Mouse (Mus musculus) midbrain, embryonic 12.5 days (tissue): ENCODE data around the gene Fry. TPM values are rescaled to one million over a fixed set of nuclear protein-coding genes. Genes with fewer than 3 reads are reported as not detected.
"Not testable (repeated sequence)": the region's sequence is repeated elsewhere in the genome, so short reads cannot be mapped to it uniquely, and the experiment has no call there.

Experiments used
- ATAC-seq: fragments of 200-750 bp; cut with Nextera tagmentation; 2 replicates; pipeline ENCODE4 v1.8.0; 2017; ENCODE audit warnings: low read depth, moderate TSS enrichment, moderate library complexity; ENCODE audit not compliant: low FRiP score
- H3K27ac ChIP-seq: fragments of 300-500 bp; sonication (generic); replicated peaks from 2 replicates; pipeline ENCODE4 v1.5.1; 2016; ENCODE audit warnings: mild to moderate bottlenecking
- H3K27me3 ChIP-seq: fragments of 300-500 bp; sonication (generic); 2 replicates; pipeline ENCODE4 v1.6.1; 2016; ENCODE audit warnings: mild to moderate bottlenecking
- H3K36me3 ChIP-seq: fragments of 300-500 bp; sonication (generic); 2 replicates; pipeline ENCODE4 v1.6.1; 2016
- H3K4me1 ChIP-seq: fragments of 300-500 bp; sonication (generic); 2 replicates; pipeline ENCODE4 v1.6.1; 2016
- H3K4me2 ChIP-seq: fragments of 300-500 bp; sonication (generic); replicated peaks from 2 replicates; pipeline ENCODE4 v1.6.1; 2016; ENCODE audit warnings: mild to moderate bottlenecking, moderate library complexity
- H3K4me3 ChIP-seq: fragments of 300-500 bp; sonication (generic); 2 replicates; pipeline ENCODE4 v1.5.1; 2016; ENCODE audit warnings: mild to moderate bottlenecking
- H3K9ac ChIP-seq: fragments of 300-500 bp; sonication (generic); replicated peaks from 2 replicates; pipeline ENCODE4 v1.6.1; 2016; ENCODE audit warnings: mild to moderate bottlenecking, moderate library complexity
- H3K9me3 ChIP-seq: fragments of 300-500 bp; sonication (generic); 2 replicates; pipeline ENCODE4 v1.6.1; 2016; ENCODE audit warnings: mild to moderate bottlenecking
- WGBS: fragments of 180-500 bp; shearing (Covaris S2); methylation state at CpG from one replicate; pipeline ENCODE4 v1.1.7; 2016; 5-methylcytosine and 5-hydroxymethylcytosine counted together
- polyA plus RNA-seq: library from polyadenylated mRNA; unstranded; fragments of >200 nt; fragmentation: Nextera tagmentation; extraction: Ambion mirVana; gene quantifications from 2 replicates; pipeline ENCODE4 v1.2.1, GENCODE M21; 2016

The Fry gene
- polyA plus RNA-seq, 1 experiment from 2014 or later, result 18.2 TPM

DNA sequence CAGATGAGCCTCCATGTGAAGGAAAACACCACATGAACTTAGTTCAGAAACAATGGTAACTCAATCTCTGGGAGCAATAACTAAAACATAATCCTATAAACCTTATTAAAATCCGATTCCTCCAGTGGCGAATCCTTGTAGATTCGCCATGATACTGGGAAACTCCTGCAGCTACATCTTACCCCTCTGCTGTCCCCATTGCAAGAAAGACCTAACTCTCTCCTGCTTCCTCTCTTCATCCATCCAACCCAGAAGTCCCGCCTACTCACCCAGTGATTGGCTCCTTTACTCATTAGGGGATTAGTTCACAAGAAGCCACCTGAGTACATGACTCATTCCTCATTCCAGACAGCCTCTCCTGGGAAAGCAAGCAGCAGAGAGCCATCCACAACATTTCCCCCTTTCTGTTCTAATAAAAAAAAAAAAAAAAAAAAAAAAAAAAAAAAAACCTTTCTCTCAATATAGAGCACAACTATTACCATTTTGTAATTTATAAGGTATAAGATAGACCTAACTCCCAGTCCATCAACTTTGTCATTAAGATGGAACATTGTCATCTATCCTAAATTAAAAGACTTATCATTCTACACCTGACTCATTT lies 373.2 kb downstream of the Fry start:
- H3K4me1 ChIP-seq, H3K9ac ChIP-seq, H3K27me3 ChIP-seq, H3K4me3 ChIP-seq, ATAC-seq, H3K27ac ChIP-seq, H3K4me2 ChIP-seq, H3K9me3 ChIP-seq: not testable (repeated sequence)
- 87% methylated on average over 4 of the region's 4 CpGs for whole genome bisulfite sequencing
- H3K36me3 ChIP-seq, result peaks cover 11% of the 10 kb centered on the region

DNA sequence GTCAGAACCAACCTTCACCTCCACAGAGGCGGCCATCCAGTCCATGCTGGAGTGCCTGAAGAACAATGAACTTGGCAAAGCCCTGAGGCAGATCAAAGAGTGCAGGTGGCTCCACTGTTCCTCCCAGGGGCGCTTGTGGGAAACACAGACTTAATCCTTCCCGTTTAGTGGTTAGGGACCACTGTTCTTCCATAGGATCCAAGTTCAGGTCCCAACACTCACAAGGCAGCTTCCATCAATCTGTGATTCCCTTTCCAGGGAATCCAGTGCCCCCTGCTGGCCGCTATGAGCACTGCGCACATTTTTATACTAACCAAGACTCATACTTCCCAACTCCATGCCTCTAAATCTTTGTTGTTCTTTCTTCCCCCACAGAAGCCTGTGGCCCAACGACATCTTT lies 377.3 kb downstream of the Fry start:
- ATAC-seq, result no peak
- H3K4me3 ChIP-seq, result no peak overlapping the region
- H3K27me3 ChIP-seq, result no peaks in the 10 kb centered on the region
- no peak overlapping the region for H3K27ac ChIP-seq
- no peak overlapping the region for H3K4me2 ChIP-seq
- peaks cover 11% of the 10 kb centered on the region for H3K36me3 ChIP-seq
- H3K4me1 ChIP-seq, result no peaks in the 10 kb centered on the region
- 44% methylated on average over 6 of the region's 6 CpGs for WGBS
- H3K9ac ChIP-seq, result no peak overlapping the region
- H3K9me3 ChIP-seq, result no peaks in the 10 kb centered on the region

DNA sequence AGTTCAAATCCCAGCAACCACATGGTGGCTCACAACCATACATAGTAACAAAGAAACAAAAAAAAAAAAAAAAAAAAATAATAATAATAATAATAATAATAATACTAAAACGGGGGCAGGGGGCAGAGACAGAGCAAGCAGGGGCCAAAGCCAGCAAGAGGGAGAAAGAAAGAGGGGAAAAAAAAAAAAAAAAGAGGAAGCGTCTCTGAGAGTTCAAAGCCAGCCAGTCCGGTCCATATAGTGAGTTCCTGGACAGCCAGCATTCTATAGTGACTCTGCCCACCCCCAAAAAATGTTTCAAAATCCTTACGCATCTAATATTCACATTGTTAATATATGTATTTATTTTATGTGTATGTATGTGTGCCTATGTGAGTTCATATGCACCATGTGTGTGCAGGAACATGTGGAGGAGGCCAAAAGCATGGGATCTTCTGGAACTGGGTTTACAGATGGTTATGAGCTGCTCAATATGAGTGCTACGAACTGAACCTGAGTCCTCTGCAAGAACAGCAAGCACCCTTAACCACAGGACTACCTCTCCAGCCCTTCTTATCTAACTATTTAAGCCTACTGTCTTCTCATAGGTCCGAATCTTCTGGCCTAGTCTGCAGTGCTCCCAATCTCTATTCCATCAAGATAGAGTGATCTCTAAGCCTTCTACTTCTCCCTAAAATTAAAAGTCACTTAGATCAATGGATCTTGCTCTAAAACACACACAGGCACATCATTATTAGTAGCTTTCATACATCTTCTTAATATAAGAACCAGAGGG lies 392.2 kb downstream of the Fry start:
- H3K4me1 ChIP-seq, result no peaks in the 10 kb centered on the region
- H3K27me3 ChIP-seq, result no peaks in the 10 kb centered on the region
- H3K9me3 ChIP-seq, result 0 out of 2 replicates have a peak, but pooled peaks cover 3% of the 10 kb centered on the region
- no peak overlapping the region for H3K9ac ChIP-seq
- 78% methylated on average over 6 of the region's 6 CpGs for WGBS
- no peak for ATAC-seq
- H3K36me3 ChIP-seq, result no peaks in the 10 kb centered on the region
- H3K27ac ChIP-seq, result no peak overlapping the region
- no peak overlapping the region for H3K4me2 ChIP-seq
- H3K4me3 ChIP-seq, result no peak overlapping the region

DNA sequence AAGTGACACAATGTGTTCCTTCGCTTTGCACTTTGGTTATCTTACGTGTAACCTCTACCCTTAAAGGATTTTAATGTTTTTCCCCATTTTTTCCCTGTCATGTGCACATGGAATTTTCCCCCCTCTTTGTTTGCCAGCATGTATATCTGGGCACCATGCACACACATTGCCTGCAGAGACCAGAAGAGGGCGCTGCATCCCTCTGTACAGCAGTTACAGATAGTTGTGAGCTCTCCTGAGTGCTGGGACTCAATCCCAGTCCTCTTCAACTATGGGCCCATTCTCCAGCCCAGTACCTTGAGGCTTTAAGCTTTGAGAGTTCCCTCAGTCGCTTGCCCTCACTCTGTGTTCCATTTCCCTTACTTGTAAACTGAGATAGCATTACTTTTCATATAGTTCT lies 394.8 kb downstream of the Fry start:
- H3K36me3 ChIP-seq, result no peaks in the 10 kb centered on the region
- H3K4me2 ChIP-seq, result no peak overlapping the region
- H3K4me3 ChIP-seq, result no peak overlapping the region
- no peak overlapping the region for H3K27ac ChIP-seq
- H3K9ac ChIP-seq, result no peak overlapping the region
- no peak for ATAC-seq
- no peaks in the 10 kb centered on the region for H3K4me1 ChIP-seq
- H3K27me3 ChIP-seq, result no peaks in the 10 kb centered on the region
- WGBS, result 78% methylated on average over 4 of the region's 4 CpGs
- H3K9me3 ChIP-seq, result 0 out of 2 replicates have a peak, but pooled peaks cover 3% of the 10 kb centered on the region

DNA sequence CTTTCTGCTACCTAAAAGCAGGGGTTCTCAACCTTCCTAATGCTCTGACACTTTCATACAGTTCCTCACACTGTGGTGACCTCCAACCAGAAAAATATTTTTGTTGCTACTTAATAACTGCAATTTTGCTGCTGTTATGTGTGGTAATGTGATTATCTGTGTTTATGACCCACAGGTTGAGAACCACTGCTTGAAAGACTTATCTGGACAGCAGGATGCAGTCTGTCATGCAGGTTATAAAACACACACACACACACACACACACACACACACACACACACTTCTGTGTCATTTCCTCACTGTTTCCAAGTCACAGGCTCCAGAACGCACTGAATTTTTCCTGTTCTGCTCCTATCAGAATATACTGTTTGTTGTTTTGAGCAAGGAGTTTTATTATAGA lies 395.6 kb downstream of the Fry start:
- 86% methylated on average over 1 of the region's 1 CpGs for WGBS
- no peaks in the 10 kb centered on the region for H3K36me3 ChIP-seq
- H3K4me2 ChIP-seq, result no peak overlapping the region
- H3K4me3 ChIP-seq, result no peak overlapping the region
- ATAC-seq, result no peak
- H3K4me1 ChIP-seq, result no peaks in the 10 kb centered on the region
- H3K9me3 ChIP-seq, result 0 out of 2 replicates have a peak, but pooled peaks cover 3% of the 10 kb centered on the region
- no peak overlapping the region for H3K27ac ChIP-seq
- no peak overlapping the region for H3K9ac ChIP-seq
- H3K27me3 ChIP-seq, result no peaks in the 10 kb centered on the region

DNA sequence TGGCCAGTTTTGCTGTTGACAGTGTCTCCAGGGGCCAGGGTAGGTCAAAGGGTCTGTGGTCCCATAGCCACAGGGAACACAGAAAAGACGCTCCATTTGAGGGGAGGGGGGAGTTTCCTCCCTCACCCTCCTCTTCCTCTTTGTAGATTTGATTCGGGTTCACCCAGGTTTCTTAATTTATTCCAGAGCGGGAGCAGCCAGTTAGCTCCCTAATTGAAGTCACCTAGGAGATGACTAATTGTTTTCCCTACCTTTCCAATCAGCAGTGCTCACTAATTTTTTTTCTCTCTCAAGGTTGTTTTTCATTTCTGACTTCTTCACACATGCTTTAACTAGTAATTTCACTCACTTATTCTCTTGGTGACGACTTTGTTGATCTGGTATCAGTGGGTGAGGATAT lies 399.6 kb downstream of the Fry start, which contains the start of gene Zar1l:
TSS of gene Zar1l (minus strand) at position 101 of the 400 bp plus-strand sequence.
- no peak within 1 kb of the TSS for H3K4me2 ChIP-seq
- no peak within 1 kb of the TSS for H3K9ac ChIP-seq
- H3K36me3 ChIP-seq, result no peaks in the 10 kb centered on the region
- no peak within 1 kb of the TSS for H3K27ac ChIP-seq
- no peak for ATAC-seq
- H3K27me3 ChIP-seq, result no peaks in the 10 kb centered on the region
- H3K4me3 ChIP-seq, result no peak within 1 kb of the TSS
- 0 out of 2 replicates have a peak, but pooled peaks cover 3% of the 10 kb centered on the region for H3K9me3 ChIP-seq
- H3K4me1 ChIP-seq, result 0 out of 2 replicates have a peak, but pooled peaks cover 3% of the 10 kb centered on the region
- whole genome bisulfite sequencing, result 67% methylated on average over 4 of the region's 4 CpGs

DNA sequence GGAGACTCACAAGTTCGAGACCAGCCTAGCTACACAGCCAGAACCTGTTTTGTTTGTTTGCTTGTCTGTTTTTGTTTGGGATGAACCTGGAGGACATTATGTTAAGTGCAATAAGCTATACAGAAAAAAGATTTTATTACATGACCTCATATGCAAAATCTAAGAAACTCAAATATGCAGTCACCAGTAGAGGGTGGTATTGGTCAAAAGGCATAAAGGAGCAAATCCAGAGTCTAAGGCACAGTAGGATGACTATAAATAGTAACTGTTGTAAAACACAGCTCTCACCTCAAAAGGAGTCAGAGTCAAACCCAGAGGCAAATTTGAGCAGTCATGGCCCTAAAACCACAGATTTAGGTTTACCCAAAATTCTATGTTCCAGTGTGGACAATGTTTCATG lies 401.1 kb downstream of the Fry start:
- Histone ChIP-seq H3K4me2 (no peak overlapping the region), H3K4me1 (peaks cover 11% of the 10 kb centered on the region), H3K4me3 (no peak overlapping the region), H3K36me3 (no peaks in the 10 kb centered on the region), H3K9me3 (no peaks in the 10 kb centered on the region), H3K27ac (no peak overlapping the region), H3K9ac (no peak overlapping the region), H3K27me3 (no peaks in the 10 kb centered on the region)
- ATAC-seq, result no peak
- 94% methylated on average over 1 of the region's 1 CpGs for WGBS

DNA sequence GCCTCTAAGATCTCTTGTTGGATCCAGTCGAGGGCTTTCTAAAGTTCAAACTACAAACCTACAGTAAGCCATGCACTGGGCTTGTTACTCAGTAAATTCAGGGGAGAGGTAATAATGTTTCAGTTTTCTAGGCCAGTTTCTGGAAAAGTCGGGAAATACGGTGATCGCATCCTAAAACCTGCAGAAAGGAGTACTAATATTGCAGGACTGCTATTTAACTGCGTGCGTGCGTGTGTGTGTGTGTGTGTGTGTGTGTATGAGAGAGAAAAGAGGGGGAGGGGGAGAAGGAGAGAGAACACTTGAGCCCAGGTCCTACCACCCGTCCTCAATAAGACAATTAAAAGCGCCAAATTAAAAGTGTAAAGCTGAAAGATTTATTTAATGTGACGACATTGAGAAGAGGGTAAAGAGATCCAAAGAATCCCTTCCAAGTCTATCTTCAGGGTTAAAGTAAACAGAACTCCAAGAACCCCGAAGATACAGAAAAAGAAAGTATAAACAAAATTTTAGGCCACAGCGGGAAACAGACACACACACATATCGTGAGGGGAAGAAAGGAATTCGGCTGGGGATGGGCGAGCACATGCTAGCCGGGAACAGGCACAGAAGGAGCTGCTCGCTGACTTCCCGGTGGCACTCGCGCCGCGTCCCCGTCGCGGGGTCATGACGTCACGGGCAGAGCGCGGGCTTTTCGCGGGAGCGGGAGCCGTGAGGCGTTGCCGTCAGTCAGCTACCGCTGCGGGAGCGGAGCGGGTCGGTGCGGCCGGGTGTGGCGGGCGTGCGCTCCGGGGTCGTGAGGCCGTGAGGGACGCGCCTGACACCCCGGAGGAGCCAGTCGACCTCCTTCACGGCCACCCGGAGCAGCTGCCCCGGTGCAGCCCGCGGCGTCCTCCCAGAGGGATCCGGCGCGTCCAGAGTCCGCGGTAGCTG lies 403.8 kb downstream of the Fry start, which contains the start of gene Brca2:
TSS of gene Brca2 (plus strand) at position 694 of the 930 bp plus-strand sequence.
- ATAC-seq, result peak; percentile 97
- H3K4me2 ChIP-seq, result peak within 1 kb of the TSS; percentile 71

DNA sequence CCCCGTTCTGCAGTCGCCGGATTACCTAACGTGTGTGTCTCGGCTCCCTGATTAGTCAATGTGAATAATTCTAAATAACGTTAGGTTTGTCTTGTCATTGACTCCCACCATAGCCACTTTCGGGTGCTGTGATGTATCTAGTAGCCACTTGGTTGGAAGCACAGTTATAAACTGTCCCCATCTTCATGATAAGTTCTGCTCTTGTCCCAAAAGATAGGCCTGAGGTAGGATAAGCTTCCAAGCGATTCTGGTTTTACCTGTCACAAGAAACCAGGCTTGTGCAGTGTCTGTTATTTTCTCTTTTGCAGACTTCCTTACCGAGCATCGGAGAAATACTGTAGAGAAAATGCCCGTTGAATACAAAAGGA lies 404.4 kb downstream of the Fry start:
- ATAC-seq, result no peak
- H3K4me3 ChIP-seq, result peak overlapping the region; percentile 82
- no peaks in the 10 kb centered on the region for H3K27me3 ChIP-seq
- peaks cover 11% of the 10 kb centered on the region for H3K4me1 ChIP-seq
- H3K27ac ChIP-seq, result peak overlapping the region; percentile 63
- H3K36me3 ChIP-seq, result no peaks in the 10 kb centered on the region
- no peaks in the 10 kb centered on the region for H3K9me3 ChIP-seq
- 8% methylated on average over 11 of the region's 11 CpGs for WGBS
- H3K9ac ChIP-seq, result peak overlapping the region; percentile 84
- H3K4me2 ChIP-seq, result peak overlapping the region; percentile 71

More for the DNA sequence above, 403.8 kb downstream of the Fry start, which contains the start of gene Brca2:
- Histone ChIP-seq H3K9ac (peak within 1 kb of the TSS; percentile 84), H3K9me3 (no peaks in the 10 kb centered on the region), H3K27me3 (no peaks in the 10 kb centered on the region), H3K4me1 (peaks cover 11% of the 10 kb centered on the region), H3K36me3 (no peaks in the 10 kb centered on the region), H3K27ac (peak within 1 kb of the TSS; percentile 63), H3K4me3 (peak within 1 kb of the TSS; percentile 82)
- 6% methylated on average over 63 of the region's 63 CpGs for WGBS

DNA sequence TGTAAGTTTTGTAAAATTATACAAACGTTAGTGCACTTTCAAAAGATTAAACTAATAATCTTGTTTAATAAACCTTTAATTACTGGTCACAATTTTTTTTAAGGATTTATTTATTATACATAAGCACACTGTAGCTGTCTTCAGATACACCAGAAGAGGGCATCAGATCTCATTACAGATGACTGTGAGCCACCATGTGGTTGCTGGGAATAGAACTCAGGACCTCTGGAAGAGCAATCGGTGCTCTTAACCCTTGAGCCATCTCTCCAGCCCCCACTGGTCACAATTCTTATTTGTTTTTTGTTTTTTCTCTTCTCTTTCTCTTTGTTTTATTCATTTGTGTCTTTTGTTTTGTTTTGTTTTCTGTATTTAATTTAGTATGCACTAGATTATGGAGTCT lies 406.8 kb downstream of the Fry start:
- Histone ChIP-seq H3K4me1 (peaks cover 11% of the 10 kb centered on the region), H3K27me3 (no peaks in the 10 kb centered on the region), H3K36me3 (no peaks in the 10 kb centered on the region), H3K9me3 (no peaks in the 10 kb centered on the region), H3K4me2 (no peak overlapping the region), H3K27ac (no peak overlapping the region), H3K9ac (no peak overlapping the region), H3K4me3 (no peak overlapping the region)
- ATAC-seq, result no peak
- 85% methylated on average over 2 of the region's 2 CpGs for WGBS

DNA sequence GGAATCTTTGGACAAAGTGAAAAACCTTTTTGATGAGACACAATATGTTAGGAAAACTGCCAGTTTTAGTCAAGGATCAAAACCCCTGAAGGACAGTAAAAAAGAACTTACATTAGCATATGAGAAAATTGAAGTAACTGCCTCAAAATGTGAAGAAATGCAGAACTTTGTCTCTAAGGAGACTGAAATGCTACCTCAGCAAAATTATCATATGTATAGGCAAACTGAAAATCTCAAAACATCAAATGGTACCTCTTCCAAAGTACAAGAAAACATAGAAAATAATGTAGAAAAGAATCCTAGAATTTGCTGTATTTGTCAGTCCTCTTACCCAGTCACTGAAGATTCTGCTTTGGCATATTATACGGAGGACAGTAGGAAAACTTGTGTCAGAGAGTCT lies 422.9 kb downstream of the Fry start:
- H3K9ac ChIP-seq, result no peak overlapping the region
- no peaks in the 10 kb centered on the region for H3K9me3 ChIP-seq
- no peaks in the 10 kb centered on the region for H3K4me1 ChIP-seq
- no peak overlapping the region for H3K4me3 ChIP-seq
- H3K27me3 ChIP-seq, result no peaks in the 10 kb centered on the region
- no peak for ATAC-seq
- 98% methylated on average over 1 of the region's 1 CpGs for WGBS
- no peak overlapping the region for H3K4me2 ChIP-seq
- H3K36me3 ChIP-seq, result peaks cover 43% of the 10 kb centered on the region
- no peak overlapping the region for H3K27ac ChIP-seq
